In the genomic region with DNA sequence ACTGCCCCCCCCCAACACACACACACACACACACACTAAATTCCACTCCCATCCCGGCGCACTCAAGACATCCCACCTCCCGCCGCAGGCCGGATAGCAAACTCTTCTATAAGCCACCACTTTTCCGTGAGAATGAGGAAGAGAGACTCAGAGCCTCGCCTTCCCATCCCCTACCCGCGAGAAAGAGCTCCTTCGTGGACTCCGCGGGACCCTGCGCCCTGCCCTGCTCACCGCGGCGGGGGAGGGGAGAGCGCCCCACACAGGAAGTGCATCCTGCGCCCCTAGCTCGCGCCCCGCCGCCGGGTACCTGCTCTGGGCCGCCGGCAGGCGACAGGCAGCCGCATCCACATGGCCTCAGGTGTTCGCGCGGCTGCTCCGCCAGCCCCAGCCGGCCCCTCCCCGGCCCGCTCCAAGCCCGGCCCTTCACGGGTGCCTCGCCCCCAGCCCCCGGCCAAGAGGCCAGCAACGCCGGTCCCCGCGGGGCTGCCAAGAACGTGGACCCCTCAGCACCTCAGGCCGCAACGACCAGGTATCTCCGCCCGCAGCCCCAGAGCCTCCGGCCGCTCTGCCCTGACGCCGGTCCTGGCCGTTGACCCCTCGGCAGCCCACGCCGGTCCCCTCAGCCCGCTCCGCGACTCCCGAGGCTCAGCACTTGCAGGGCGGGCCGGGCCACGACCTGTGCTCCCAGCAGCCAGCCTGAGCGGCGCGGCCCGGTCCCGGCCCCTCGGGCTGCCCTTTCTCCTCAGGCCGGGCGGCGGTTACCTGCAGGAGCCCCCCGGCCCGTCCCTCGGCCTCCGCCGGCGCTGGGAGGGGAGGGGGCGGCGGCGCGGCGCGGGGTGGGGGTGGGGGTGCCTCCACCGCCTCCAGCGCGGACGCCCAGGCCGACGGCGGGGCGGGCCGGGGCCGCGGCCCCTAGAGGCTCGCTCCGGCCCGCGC, we compare ENCODE assay signal across 8 mouse cellular contexts.
DNase-seq lines count a peak whose midpoint lies in the region; ATAC-seq and TF ChIP-seq lines count a peak whose summit lies in the region.

No protein-coding gene starts in this region.

- peak overlapping the region; percentile 94 for H3K4me2 ChIP-seq in limb, embryonic 13.5 days (replicated peaks)
- peak overlapping the region; percentile 96 for H3K4me2 ChIP-seq in midbrain, embryonic 12.5 days (replicated peaks)
- H3K4me2 ChIP-seq in stomach, embryonic 16.5 days (ENCODE audit: low read depth, low read length): peak overlapping the region; percentile 94

- H3K9ac ChIP-seq in ES-Bruce4 (ENCODE audit: low read depth, poor library complexity, severe bottlenecking): peak overlapping the region; percentile 100
- H3K9ac ChIP-seq in limb, embryonic 13.5 days: peak overlapping the region; percentile 89
- peak overlapping the region; percentile 84 for H3K9ac ChIP-seq in midbrain, embryonic 12.5 days (replicated peaks)
- H3K9ac ChIP-seq in stomach, embryonic 16.5 days (ENCODE audit: low read length): peak overlapping the region; percentile 96

- no peaks in the 10 kb centered on the region for H3K27me3 ChIP-seq in ES-Bruce4 (ENCODE audit: control insufficient read depth, insufficient read depth, low read length, poor library complexity, severe bottlenecking)
- no peaks in the 10 kb centered on the region for H3K27me3 ChIP-seq in limb, embryonic 13.5 days
- peaks cover 31% of the 10 kb centered on the region for H3K27me3 ChIP-seq in midbrain, embryonic 12.5 days
- H3K27me3 ChIP-seq in stomach, embryonic 16.5 days (ENCODE audit: control insufficient read depth, insufficient read depth, low read length): no peaks in the 10 kb centered on the region

- H3K9me3 ChIP-seq in ES-Bruce4 (replicated peaks; ENCODE audit: control insufficient read depth, insufficient read depth, low read length, poor library complexity, severe bottlenecking): no peaks in the 10 kb centered on the region
- H3K9me3 ChIP-seq in limb, embryonic 13.5 days: no peaks in the 10 kb centered on the region
- no peaks in the 10 kb centered on the region for H3K9me3 ChIP-seq in midbrain, embryonic 12.5 days
- no peaks in the 10 kb centered on the region for H3K9me3 ChIP-seq in stomach, embryonic 16.5 days (replicated peaks; ENCODE audit: control insufficient read depth, low read length)

- H3K27ac ChIP-seq in ES-Bruce4 (ENCODE audit: insufficient read depth, low read length): peak overlapping the region; percentile 60
- peak overlapping the region; percentile 83 for H3K27ac ChIP-seq in embryonic fibroblast, embryonic 13.5 days (ENCODE audit: insufficient read depth, low read length)
- peak overlapping the region; percentile 94 for H3K27ac ChIP-seq in limb, embryonic 13.5 days
- H3K27ac ChIP-seq in midbrain, embryonic 12.5 days (replicated peaks): peak overlapping the region; percentile 98
- peak overlapping the region; percentile 94 for H3K27ac ChIP-seq in stomach, embryonic 16.5 days (ENCODE audit: low read length)

- peaks cover 3% of the 10 kb centered on the region; the same call in 1 of the 2 replicates for H3K36me3 ChIP-seq in ES-Bruce4 (ENCODE audit: control insufficient read depth, insufficient read depth, low read length, poor library complexity, severe bottlenecking)
- no peaks in the 10 kb centered on the region for H3K36me3 ChIP-seq in limb, embryonic 13.5 days
- no peaks in the 10 kb centered on the region for H3K36me3 ChIP-seq in midbrain, embryonic 12.5 days
- H3K36me3 ChIP-seq in stomach, embryonic 16.5 days (ENCODE audit: control insufficient read depth, insufficient read depth, low read length): no peaks in the 10 kb centered on the region

- 1% methylated on average over 59 of the region's 98 CpGs for WGBS in limb, embryonic 13.5 days
- whole genome bisulfite sequencing in midbrain, embryonic 12.5 days: under 1% methylated on average over 69 of the region's 98 CpGs
- WGBS in stomach, embryonic 16.5 days: 1% methylated on average over 87 of the region's 98 CpGs

- TF ChIP-seq CTCF in ES-Bruce4 (IDR thresholded peaks at IDR 0.05; ENCODE audit: low read depth, low read length): no peak
- TF ChIP-seq CTCF in embryonic fibroblast, embryonic 13.5 days (IDR thresholded peaks at IDR 0.05; ENCODE audit: borderline replicate concordance, insufficient read depth, low read length): no peak

- TF ChIP-seq POLR2A in ES-Bruce4 (IDR thresholded peaks at IDR 0.05; ENCODE audit: insufficient read depth, low read length): no peak
- TF ChIP-seq POLR2A in embryonic fibroblast, embryonic 13.5 days (IDR thresholded peaks at IDR 0.05; ENCODE audit: low read depth, low read length): peak; percentile 32; the same call in 1 of the 2 replicates

- DNase-seq in adrenal gland, postnatal 14 days: peak; percentile 66
- DNase-seq in frontal cortex, postnatal 25 days (ENCODE audit: low spot score in 2 of 2): no peak

- H3K4me3 ChIP-seq in ES-Bruce4 (ENCODE audit: low read depth, low read length): peak overlapping the region; percentile 88
- H3K4me3 ChIP-seq in embryonic fibroblast, embryonic 13.5 days (ENCODE audit: insufficient read depth, low read length): peak overlapping the region; percentile 96
- H3K4me3 ChIP-seq in limb, embryonic 13.5 days: peak overlapping the region; percentile 98
- H3K4me3 ChIP-seq in midbrain, embryonic 12.5 days: peak overlapping the region; percentile 96
- peak overlapping the region; percentile 97 for H3K4me3 ChIP-seq in stomach, embryonic 16.5 days (replicated peaks; ENCODE audit: low read length)

- peaks cover 10% of the 10 kb centered on the region for H3K4me1 ChIP-seq in ES-Bruce4 (ENCODE audit: control insufficient read depth, insufficient read depth, low read length)
- H3K4me1 ChIP-seq in embryonic fibroblast, embryonic 13.5 days (ENCODE audit: control insufficient read depth, insufficient read depth, low read length): peaks cover 21% of the 10 kb centered on the region
- peaks cover 52% of the 10 kb centered on the region for H3K4me1 ChIP-seq in limb, embryonic 13.5 days
- peaks cover 61% of the 10 kb centered on the region for H3K4me1 ChIP-seq in midbrain, embryonic 12.5 days
- H3K4me1 ChIP-seq in stomach, embryonic 16.5 days (ENCODE audit: control insufficient read depth, insufficient read depth, low read length): peaks cover 26% of the 10 kb centered on the region

- no peak for TF ChIP-seq EP300 in ES-Bruce4 (IDR thresholded peaks at IDR 0.05; ENCODE audit: insufficient read depth, low read depth, low read length)

- ATAC-seq in hematopoietic stem cell, adult 5-6 weeks (replicated peaks in 1 of 2; ENCODE audit: insufficient read depth in 1 of 2, low FRiP score in 2 of 2, low TSS enrichment in 1 of 2, low read depth in 1 of 2, poor library complexity in 2 of 2, severe bottlenecking in 2 of 2): peak; percentile 34 to 58; a peak in 2 of 4 replicates
- peak; percentile 70 for ATAC-seq in limb, embryonic 13.5 days (ENCODE audit: low FRiP score, low read depth)
- peak; percentile 54 for ATAC-seq in midbrain, embryonic 12.5 days (ENCODE audit: low FRiP score, low read depth)
- ATAC-seq in stomach, embryonic 16.5 days (ENCODE audit: insufficient read depth, low FRiP score): peak; percentile 66
